Mouse (Mus musculus) hindbrain, postnatal 0 days (tissue): ENCODE results near the gene Rbfox1. TPM values are rescaled to one million over a fixed set of nuclear protein-coding genes. Genes with fewer than 3 reads are reported as not detected.

Source experiments
- ATAC-seq: fragments of 200-750 bp; cut with Nextera tagmentation; 2 replicates; pipeline ENCODE4 v1.8.0; 2017; ENCODE audit warnings: mild to moderate bottlenecking, moderate TSS enrichment, moderate library complexity
- DNase-seq: peaks from one replicate; pipeline ENCODE4 v3.0.0-alpha.2; 2015; ENCODE audit warnings: low spot score
- H3K27ac ChIP-seq: fragments of 300-500 bp; sonication (generic); 2 replicates; pipeline ENCODE4 v1.5.1; 2014; ENCODE audit warnings: mild to moderate bottlenecking
- H3K27me3 ChIP-seq: fragments of 300-500 bp; sonication (generic); 2 replicates; pipeline ENCODE4 v1.6.1; 2014; ENCODE audit warnings: low read length, mixed read lengths; ENCODE audit not compliant: insufficient read depth
- H3K36me3 ChIP-seq: fragments of 300-500 bp; sonication (generic); 2 replicates; pipeline ENCODE4 v1.6.1; 2014; ENCODE audit warnings: low read length, mixed read lengths; ENCODE audit not compliant: insufficient read depth
- H3K4me1 ChIP-seq: fragments of 300-500 bp; sonication (generic); 2 replicates; pipeline ENCODE4 v1.6.1; 2014; ENCODE audit warnings: antibody characterized with exemption, low read length, mixed read lengths; ENCODE audit not compliant: insufficient read depth
- H3K4me2 ChIP-seq: fragments of 300-500 bp; sonication (generic); 2 replicates; pipeline ENCODE4 v1.6.1; 2014; ENCODE audit warnings: low read depth, mild to moderate bottlenecking, low read length, moderate library complexity, mixed read lengths
- H3K4me3 ChIP-seq: fragments of 300-500 bp; sonication (generic); 2 replicates; pipeline ENCODE4 v1.5.1; 2014; ENCODE audit warnings: low read length
- H3K9ac ChIP-seq: fragments of 300-500 bp; sonication (generic); replicated peaks from 2 replicates; pipeline ENCODE4 v1.6.1; 2014; ENCODE audit warnings: mild to moderate bottlenecking, low read length, moderate library complexity, mixed read lengths
- H3K9me3 ChIP-seq: fragments of 300-500 bp; sonication (generic); 2 replicates; pipeline ENCODE4 v1.6.1; 2016; ENCODE audit warnings: low read length, mixed read lengths
- CTCF ChIP-seq: IDR thresholded peaks from 2 replicates; pipeline ENCODE4 v1.5.1; 2016; ENCODE audit warnings: antibody characterized with exemption, control low read depth, low read depth
- WGBS: fragments of 180-500 bp; shearing (Covaris S2); extraction: QIAGEN DNeasy Blood & Tissue Kit; methylation state at CpG from one replicate; pipeline ENCODE4 v1.1.7; 2014; 5-methylcytosine and 5-hydroxymethylcytosine counted together
- polyA plus RNA-seq: library from polyadenylated mRNA; unstranded; fragments of >200 nt; fragmentation: Nextera tagmentation; extraction: Ambion mirVana; gene quantifications from 2 replicates; pipeline ENCODE4 v1.2.1, GENCODE M21; 2015
- total RNA-seq: library from RNA; depleted of rRNA; stranded (reverse); fragments of >200 nt; gene quantifications from 2 replicates; pipeline ENCODE4 v1.2.3, GENCODE M21; 2014

Rbfox1 gene
- total and polyA plus RNA-seq, 2 experiments from 2014 or later = 158 to 204 TPM

DNA sequence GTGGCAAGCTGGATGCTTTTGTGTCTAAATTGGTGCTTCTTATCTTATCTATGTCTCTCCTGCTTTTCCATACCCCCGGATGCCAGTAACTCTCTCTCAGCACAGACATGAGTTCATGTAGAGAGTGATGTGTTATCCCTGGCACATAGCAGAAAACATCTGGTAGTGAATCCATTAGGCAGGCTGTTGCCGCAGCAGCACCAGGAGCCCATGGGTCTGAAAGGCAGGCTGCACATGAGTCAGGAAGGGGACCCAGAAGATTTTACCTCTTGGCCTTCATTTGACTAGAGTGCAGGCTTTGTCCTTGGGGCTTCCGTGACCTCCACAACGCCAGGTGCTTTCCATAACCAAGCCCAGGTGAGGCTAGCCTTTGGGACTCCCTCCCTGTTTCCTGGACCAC is 1278.5 kb downstream of the Rbfox1 start:
- H3K9ac ChIP-seq = no peak overlapping the region
- DNase-seq (no peak), ATAC-seq (no peak)
- no peaks in the 10 kb centered on the region for H3K36me3 ChIP-seq
- TF ChIP-seq CTCF = no peak
- no peak overlapping the region for H3K27ac ChIP-seq
- H3K4me2 ChIP-seq = no peak overlapping the region
- WGBS = 79% methylated on average over 4 of the region's 4 CpGs
- H3K27me3 ChIP-seq = no peaks in the 10 kb centered on the region
- no peaks in the 10 kb centered on the region for H3K4me1 ChIP-seq
- H3K9me3 ChIP-seq = no peaks in the 10 kb centered on the region
- no peak overlapping the region for H3K4me3 ChIP-seq

DNA sequence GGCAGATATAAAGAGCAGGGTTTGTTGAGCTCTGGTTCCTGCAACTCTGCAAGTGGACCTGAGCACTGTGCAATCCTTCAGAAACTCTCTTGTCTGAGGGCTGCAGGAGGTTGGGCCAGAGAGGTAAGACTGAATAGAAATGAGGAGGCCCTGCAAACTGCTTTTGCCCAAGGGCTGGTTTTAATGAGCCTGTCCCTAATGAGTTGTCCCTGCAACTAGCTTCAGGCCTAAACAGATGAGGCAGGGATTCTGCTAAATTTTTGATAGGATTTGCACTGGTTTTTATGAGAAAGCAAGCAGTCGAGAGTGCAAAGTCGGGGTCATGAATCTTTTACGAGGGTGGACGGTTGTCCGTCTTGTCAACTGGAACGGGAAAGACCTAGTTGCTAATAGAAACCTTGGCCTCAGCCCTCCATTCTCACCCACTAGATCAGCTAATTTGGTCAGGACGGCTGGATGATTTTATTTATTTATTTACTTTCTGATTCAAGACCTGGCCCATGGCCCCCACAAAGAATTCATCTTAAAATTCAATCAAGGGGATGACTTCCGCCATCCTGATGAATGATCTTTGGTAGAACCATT is 1279.1 kb downstream of the Rbfox1 start:
- Histone ChIP-seq H3K27ac (no peak overlapping the region), H3K4me1 (no peaks in the 10 kb centered on the region), H3K9me3 (no peaks in the 10 kb centered on the region), H3K9ac (no peak overlapping the region), H3K36me3 (no peaks in the 10 kb centered on the region), H3K27me3 (no peaks in the 10 kb centered on the region), H3K4me3 (no peak overlapping the region), H3K4me2 (no peak overlapping the region)
- ATAC-seq = no peak
- WGBS = 63% methylated on average over 8 of the region's 8 CpGs
- no peak for DNase-seq
- TF ChIP-seq CTCF = no peak

DNA sequence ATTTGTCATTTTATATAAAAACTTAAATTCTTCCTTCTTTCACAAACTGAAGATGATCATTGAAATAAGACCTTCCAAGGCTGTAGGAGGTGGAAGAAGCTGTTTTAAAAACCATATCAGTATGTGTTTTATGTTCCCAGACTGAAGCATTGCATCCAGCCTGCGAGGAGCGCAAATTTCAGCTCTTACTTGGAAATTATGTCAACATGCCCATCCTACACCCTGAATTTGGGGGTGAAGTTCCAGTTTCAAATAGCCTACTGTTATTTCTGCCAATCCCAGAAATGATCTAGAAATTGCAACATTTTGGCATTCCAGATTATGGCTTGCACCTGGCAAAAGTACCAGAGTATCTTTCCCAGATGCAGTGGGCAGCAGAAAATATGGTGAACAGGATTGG is 1290.8 kb downstream of the Rbfox1 start:
- WGBS = 99% methylated on average over 2 of the region's 2 CpGs
- ATAC-seq (no peak), DNase-seq (no peak)
- TF ChIP-seq CTCF = no peak
- Histone ChIP-seq H3K9ac (no peak overlapping the region), H3K36me3 (no peaks in the 10 kb centered on the region), H3K27ac (no peak overlapping the region), H3K4me1 (no peaks in the 10 kb centered on the region), H3K27me3 (no peaks in the 10 kb centered on the region), H3K9me3 (no peaks in the 10 kb centered on the region), H3K4me3 (no peak overlapping the region), H3K4me2 (no peak overlapping the region)

DNA sequence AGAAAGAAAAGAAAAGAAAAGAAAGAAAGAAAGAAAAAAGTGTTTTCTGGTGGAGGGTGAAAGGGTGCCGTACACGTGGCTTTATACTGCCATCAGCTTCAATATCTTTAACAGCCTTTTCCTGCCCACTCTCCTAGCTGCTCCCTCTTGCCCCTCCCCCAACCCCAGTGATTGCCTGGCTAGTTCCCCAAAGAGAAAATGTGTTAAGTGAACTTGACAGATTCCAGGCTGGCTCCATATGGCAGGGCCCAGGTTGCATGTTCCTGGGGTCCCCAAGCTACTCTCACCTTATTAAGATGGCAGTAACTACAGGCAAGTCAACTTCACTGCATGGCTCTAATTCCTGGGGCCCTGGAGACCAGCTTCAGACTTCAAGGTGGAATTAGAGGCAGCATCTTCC is 1302.6 kb downstream of the Rbfox1 start:
- DNase-seq (peak; percentile 68), ATAC-seq (0 out of 2 replicates have a peak, but pooled peaks have one; percentile 24)
- no peaks in the 10 kb centered on the region for H3K4me1 ChIP-seq
- no peaks in the 10 kb centered on the region for H3K9me3 ChIP-seq
- H3K36me3 ChIP-seq = no peaks in the 10 kb centered on the region
- H3K4me3 ChIP-seq = no peak overlapping the region
- H3K4me2 ChIP-seq = no peak overlapping the region
- WGBS = 43% methylated on average over 2 of the region's 2 CpGs
- TF ChIP-seq CTCF = no peak
- H3K27me3 ChIP-seq = no peaks in the 10 kb centered on the region
- H3K27ac ChIP-seq = no peak overlapping the region
- no peak overlapping the region for H3K9ac ChIP-seq

DNA sequence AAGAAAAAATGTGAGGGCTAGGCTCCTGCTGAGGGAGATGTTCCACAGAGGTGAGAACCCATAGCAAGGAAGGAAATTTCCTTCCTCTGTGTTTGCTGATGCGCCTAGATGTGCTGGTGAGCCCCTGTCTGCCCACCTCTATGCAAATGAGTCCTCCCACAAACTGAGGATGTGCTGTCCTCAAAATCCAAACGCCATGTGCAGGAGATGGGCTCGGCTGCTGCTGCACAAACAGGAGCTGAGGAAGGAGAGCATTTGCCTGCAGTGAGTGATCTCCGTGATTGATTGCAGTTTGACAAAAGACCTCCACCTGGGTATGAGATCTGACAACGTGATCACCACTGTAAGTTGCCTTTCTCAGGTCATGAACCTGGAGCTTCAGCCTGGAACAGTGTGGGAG is 1308.4 kb downstream of the Rbfox1 start:
- WGBS = 72% methylated on average over 5 of the region's 5 CpGs
- no peak for TF ChIP-seq CTCF

DNA sequence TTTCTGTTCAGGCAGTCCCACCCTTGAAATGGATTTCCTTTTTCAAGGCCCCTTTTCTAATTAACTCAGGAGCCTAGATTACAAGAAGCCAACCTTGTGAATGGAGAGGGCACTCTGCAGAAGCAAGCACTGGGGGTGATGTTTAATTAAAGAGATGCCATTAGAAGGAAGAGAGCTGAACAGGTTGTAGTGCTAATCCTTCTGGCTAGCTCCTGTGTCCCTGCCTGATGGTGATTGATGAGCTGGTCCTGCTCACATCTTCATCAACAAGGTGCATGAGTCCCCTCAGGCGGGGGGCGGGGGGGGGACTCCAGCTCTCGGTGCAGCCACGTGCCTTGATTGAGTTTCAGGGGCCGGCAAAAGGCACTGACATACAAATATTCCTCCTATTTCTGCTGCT is 1312.8 kb downstream of the Rbfox1 start:
- Histone ChIP-seq H3K4me1 (no peaks in the 10 kb centered on the region), H3K27me3 (no peaks in the 10 kb centered on the region), H3K4me2 (no peak overlapping the region), H3K36me3 (no peaks in the 10 kb centered on the region), H3K9ac (no peak overlapping the region), H3K9me3 (no peaks in the 10 kb centered on the region), H3K27ac (no peak overlapping the region), H3K4me3 (no peak overlapping the region)
- no peak for DNase-seq
- TF ChIP-seq CTCF = no peak
- 65% methylated on average over 5 of the region's 5 CpGs for WGBS
- no peak for ATAC-seq

More for the DNA sequence above, 1308.4 kb downstream of the Rbfox1 start:
- H3K4me2 ChIP-seq = no peak overlapping the region
- no peaks in the 10 kb centered on the region for H3K9me3 ChIP-seq
- no peak for ATAC-seq
- H3K9ac ChIP-seq = no peak overlapping the region
- no peaks in the 10 kb centered on the region for H3K36me3 ChIP-seq
- no peak for DNase-seq
- no peaks in the 10 kb centered on the region for H3K27me3 ChIP-seq
- H3K4me3 ChIP-seq = no peak overlapping the region
- no peak overlapping the region for H3K27ac ChIP-seq
- H3K4me1 ChIP-seq = no peaks in the 10 kb centered on the region

DNA sequence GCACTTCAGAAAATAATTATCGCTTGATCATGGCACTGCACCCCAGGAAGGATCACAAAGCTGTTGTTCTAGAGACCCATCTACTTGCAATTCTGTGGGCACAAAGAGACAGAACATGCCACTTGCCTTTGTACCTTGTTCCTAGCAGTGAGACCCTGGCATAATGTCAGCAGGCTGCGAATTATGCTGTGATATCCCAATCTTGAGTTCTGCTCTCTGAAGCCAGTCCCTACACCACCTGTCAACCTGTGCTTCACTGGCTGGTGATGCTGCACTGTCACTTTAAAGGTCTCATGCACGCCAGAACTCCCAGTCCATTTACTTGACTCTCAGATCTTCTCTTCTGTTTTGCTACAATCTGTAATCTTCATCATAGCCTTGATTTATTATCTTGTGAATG is 1315.1 kb downstream of the Rbfox1 start:
- Histone ChIP-seq H3K9ac (no peak overlapping the region), H3K27ac (no peak overlapping the region), H3K27me3 (no peaks in the 10 kb centered on the region), H3K36me3 (no peaks in the 10 kb centered on the region), H3K9me3 (no peaks in the 10 kb centered on the region), H3K4me1 (no peaks in the 10 kb centered on the region), H3K4me2 (no peak overlapping the region), H3K4me3 (no peak overlapping the region)
- ATAC-seq = no peak
- TF ChIP-seq CTCF = no peak
- DNase-seq = no peak
- WGBS = 89% methylated on average over 3 of the region's 3 CpGs
